Mouse (Mus musculus) kidney, adult 2 months (tissue): ENCODE data around the gene Strn. TPM values are rescaled to one million over a fixed set of nuclear protein-coding genes. Genes with fewer than 3 reads are reported as not detected.

Experiments
- DNase-seq: peaks from one replicate; pipeline ENCODE4 v3.0.0; 2021
- H3K27ac ChIP-seq: fragments of 200-500 bp; 2 replicates; pipeline ENCODE4 v1.5.1; 2012; ENCODE audit warnings: low read depth, low read length, control low read depth, inconsistent platforms; ENCODE audit not compliant: insufficient read depth
- H3K27me3 ChIP-seq: fragments of 200-500 bp; replicated peaks from 2 replicates; pipeline ENCODE4 v1.6.1; 2012; ENCODE audit warnings: mild to moderate bottlenecking, moderate library complexity, low read length, inconsistent platforms; ENCODE audit not compliant: control insufficient read depth, insufficient read depth
- H3K36me3 ChIP-seq: fragments of 200-500 bp; 2 replicates; pipeline ENCODE4 v1.6.1; 2012; ENCODE audit warnings: mild to moderate bottlenecking, moderate library complexity, low read length, inconsistent platforms; ENCODE audit not compliant: control insufficient read depth, insufficient read depth
- H3K4me1 ChIP-seq: fragments of 200-500 bp; 2 replicates; pipeline ENCODE4 v1.6.1; 2011; ENCODE audit warnings: low read length; ENCODE audit not compliant: control insufficient read depth, insufficient read depth
- H3K4me3 ChIP-seq: fragments of 200-500 bp; 2 replicates; pipeline ENCODE4 v1.5.1; 2011; ENCODE audit warnings: mild to moderate bottlenecking, low read depth, low read length, control low read depth; ENCODE audit not compliant: insufficient read depth
- CTCF ChIP-seq: fragments of 200-500 bp; conservative IDR thresholded peaks from 2 replicates; pipeline ENCODE4 v1.5.1; 2011; ENCODE audit warnings: low read depth, mild to moderate bottlenecking, control low read depth, low read length, moderate library complexity, mixed read lengths; ENCODE audit not compliant: insufficient read depth, insufficient read length
- POLR2A ChIP-seq: fragments of 200-500 bp; IDR thresholded peaks from one replicate; pipeline ENCODE4 v1.6.1; 2011; ENCODE audit warnings: low read depth, low read length, control low read depth
- WGBS: fragments of 180-500 bp; shearing (Covaris S2); methylation state at CpG from one replicate; pipeline ENCODE4 v1.1.7; 2018; 5-methylcytosine and 5-hydroxymethylcytosine counted together
- polyA plus RNA-seq: library from polyadenylated mRNA; depleted of rRNA; stranded (reverse); fragments of >200 nt; gene quantifications from 2 replicates; pipeline ENCODE4 v1.2.3, GENCODE M21; 2012

Gene Strn
- polyA plus RNA-seq, 1 experiment: 6.5 TPM

- Histone ChIP-seq H3K27ac (no peak overlapping the region), H3K36me3 (peaks cover 15% of the 10 kb centered on the region), H3K4me3 (no peak overlapping the region), H3K4me1 (no peaks in the 10 kb centered on the region), H3K27me3 (no peaks in the 10 kb centered on the region)
- no peak for TF ChIP-seq POLR2A
- no peak for TF ChIP-seq CTCF
- WGBS: 55% methylated on average over 10 of the region's 10 CpGs
- peak; percentile 5 for DNase-seq
Observed at GRCm38 (mm10) chr17:78654841-78655240, 82.2 kb downstream of the Strn start.

- H3K4me1 ChIP-seq: no peaks in the 10 kb centered on the region
- no peaks in the 10 kb centered on the region for H3K27me3 ChIP-seq
- H3K36me3 ChIP-seq: no peaks in the 10 kb centered on the region
- DNase-seq: no peak
- 84% methylated on average over 17 of the region's 17 CpGs for WGBS
- H3K4me3 ChIP-seq: no peak overlapping the region
- H3K27ac ChIP-seq: no peak overlapping the region
- TF ChIP-seq POLR2A (no peak), CTCF (no peak)
Observed at GRCm38 (mm10) chr17:78643853-78644475, 93.0 kb downstream of the Strn start.

- no peak overlapping the region for H3K27ac ChIP-seq
- H3K4me1 ChIP-seq: no peaks in the 10 kb centered on the region
- no peaks in the 10 kb centered on the region for H3K27me3 ChIP-seq
- no peaks in the 10 kb centered on the region for H3K36me3 ChIP-seq
- 88% methylated on average over 4 of the region's 4 CpGs for WGBS
- no peak overlapping the region for H3K4me3 ChIP-seq
- DNase-seq: no peak
- TF ChIP-seq POLR2A (no peak), CTCF (no peak)
Observed at GRCm38 (mm10) chr17:78642259-78642658, 94.7 kb downstream of the Strn start.

GRCm38 (mm10) chr17:78640387-78640786, 96.6 kb downstream of the Strn start:
- no peak for DNase-seq
- Histone ChIP-seq H3K36me3 (no peaks in the 10 kb centered on the region), H3K4me1 (no peaks in the 10 kb centered on the region), H3K4me3 (no peak overlapping the region), H3K27me3 (no peaks in the 10 kb centered on the region), H3K27ac (no peak overlapping the region)
- TF ChIP-seq CTCF (no peak), POLR2A (no peak)
- WGBS: 85% methylated on average over 3 of the region's 3 CpGs

- H3K4me3 ChIP-seq: no peak overlapping the region
- H3K36me3 ChIP-seq: no peaks in the 10 kb centered on the region
- no peak for TF ChIP-seq POLR2A
- no peak for TF ChIP-seq CTCF
- WGBS: 48% methylated on average over 6 of the region's 6 CpGs
- H3K27ac ChIP-seq: no peak overlapping the region
- no peaks in the 10 kb centered on the region for H3K27me3 ChIP-seq
- no peaks in the 10 kb centered on the region for H3K4me1 ChIP-seq
- DNase-seq: no peak
Observed at GRCm38 (mm10) chr17:78639099-78639498, 97.9 kb downstream of the Strn start.

DNA sequence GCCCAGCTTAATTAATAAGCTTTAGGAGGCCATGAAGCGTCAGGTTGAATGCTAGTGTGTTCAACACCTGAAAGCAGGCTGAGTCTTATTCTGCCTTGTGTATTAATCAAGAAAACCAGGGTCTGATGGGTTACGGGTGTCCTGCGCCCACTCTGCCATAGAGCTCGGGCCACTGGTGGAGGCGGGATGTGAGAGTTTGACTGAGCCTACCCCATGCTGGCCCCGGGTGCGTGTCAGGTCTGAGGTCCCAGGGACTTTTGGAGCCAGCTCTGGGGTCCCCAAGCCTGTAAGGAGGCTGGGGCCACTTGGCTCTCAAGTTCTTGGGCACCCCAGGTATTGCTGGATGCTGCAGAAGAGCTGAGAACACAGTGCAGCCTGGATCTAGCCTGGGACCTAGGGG, 99.9 kb downstream of the Strn start:
- TF ChIP-seq POLR2A: no peak
- no peak for TF ChIP-seq CTCF
- Histone ChIP-seq H3K36me3 (no peaks in the 10 kb centered on the region), H3K27ac (no peak overlapping the region), H3K27me3 (no peaks in the 10 kb centered on the region), H3K4me3 (no peak overlapping the region), H3K4me1 (no peaks in the 10 kb centered on the region)
- DNase-seq: no peak
- 94% methylated on average over 7 of the region's 7 CpGs for WGBS

DNA sequence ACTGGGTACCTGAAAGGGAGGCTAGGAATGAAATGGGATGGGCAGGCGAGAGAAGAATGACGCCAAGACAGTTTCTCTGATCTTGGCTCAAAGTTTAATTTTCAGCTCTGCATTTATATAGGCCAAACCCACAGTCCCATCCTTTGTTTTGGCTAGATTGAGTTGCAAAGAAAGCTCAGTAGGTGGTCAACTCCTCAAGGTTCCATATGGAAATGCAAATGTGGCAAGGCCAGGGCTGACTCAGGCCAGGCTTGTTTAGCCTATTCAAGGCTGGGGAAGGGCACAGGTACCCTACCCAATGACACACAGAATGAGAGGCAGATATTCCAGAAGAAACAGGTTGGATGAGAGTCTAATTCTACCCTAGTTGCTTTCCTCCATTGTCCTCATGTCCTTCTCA, 101.4 kb downstream of the Strn start:
- no peaks in the 10 kb centered on the region for H3K36me3 ChIP-seq
- no peak overlapping the region for H3K27ac ChIP-seq
- no peaks in the 10 kb centered on the region for H3K27me3 ChIP-seq
- WGBS: 84% methylated on average over 2 of the region's 2 CpGs
- no peak for DNase-seq
- no peak for TF ChIP-seq CTCF
- TF ChIP-seq POLR2A: no peak
- no peaks in the 10 kb centered on the region for H3K4me1 ChIP-seq
- no peak overlapping the region for H3K4me3 ChIP-seq

GRCm38 (mm10) chr17:78624941-78625340, 112.1 kb downstream of the Strn start:
- 97% methylated on average over 19 of the region's 19 CpGs for WGBS
- Histone ChIP-seq H3K4me3 (no peak overlapping the region), H3K27me3 (no peaks in the 10 kb centered on the region), H3K27ac (no peak overlapping the region), H3K4me1 (no peaks in the 10 kb centered on the region), H3K36me3 (no peaks in the 10 kb centered on the region)
- no peak for DNase-seq
- TF ChIP-seq CTCF (no peak), POLR2A (no peak)
